Mouse (Mus musculus) stomach, embryonic 16.5 days (tissue): ENCODE measurements around the gene Olfr491. TPM values are rescaled to one million over a fixed set of nuclear protein-coding genes. Genes with fewer than 3 reads are reported as not detected.

Source experiments
- ATAC-seq: fragments of 200-750 bp; cut with Nextera tagmentation; 2 replicates; pipeline ENCODE4 v1.8.0; 2017; ENCODE audit warnings: moderate number of reproducible peaks, moderate TSS enrichment; ENCODE audit not compliant: insufficient read depth, low FRiP score
- H3K27ac ChIP-seq: fragments of 300-500 bp; sonication (generic); 2 replicates; pipeline ENCODE4 v1.5.1; 2014; ENCODE audit warnings: low read length
- H3K27me3 ChIP-seq: fragments of 300-500 bp; sonication (generic); 2 replicates; pipeline ENCODE4 v1.6.1; 2014; ENCODE audit warnings: low read length, control low read depth, mixed read lengths; ENCODE audit not compliant: control insufficient read depth, insufficient read depth
- H3K36me3 ChIP-seq: fragments of 300-500 bp; sonication (generic); 2 replicates; pipeline ENCODE4 v1.6.1; 2014; ENCODE audit warnings: low read length; ENCODE audit not compliant: control insufficient read depth, insufficient read depth
- H3K4me1 ChIP-seq: fragments of 300-500 bp; sonication (generic); 2 replicates; pipeline ENCODE4 v1.6.1; 2014; ENCODE audit warnings: low read length, control low read depth, mixed read lengths; ENCODE audit not compliant: control insufficient read depth, insufficient read depth
- H3K4me2 ChIP-seq: fragments of 300-500 bp; sonication (generic); 2 replicates; pipeline ENCODE4 v1.6.1; 2014; ENCODE audit warnings: low read depth, low read length, mixed read lengths
- H3K4me3 ChIP-seq: fragments of 300-500 bp; sonication (generic); replicated peaks from 2 replicates; pipeline ENCODE4 v1.5.1; 2014; ENCODE audit warnings: mild to moderate bottlenecking, low read length
- H3K9ac ChIP-seq: fragments of 300-500 bp; sonication (generic); 2 replicates; pipeline ENCODE4 v1.6.1; 2014; ENCODE audit warnings: low read length
- H3K9me3 ChIP-seq: fragments of 300-500 bp; sonication (generic); replicated peaks from 2 replicates; pipeline ENCODE4 v1.6.1; 2016; ENCODE audit warnings: low read length, control low read depth; ENCODE audit not compliant: control insufficient read depth
- WGBS: fragments of 180-500 bp; shearing (Covaris S2); extraction: QIAGEN DNeasy Blood & Tissue Kit; methylation state at CpG from one replicate; pipeline ENCODE4 v1.1.7; 2014; 5-methylcytosine and 5-hydroxymethylcytosine counted together
- polyA plus RNA-seq: library from polyadenylated mRNA; unstranded; fragments of >200 nt; fragmentation: Nextera tagmentation; extraction: Ambion mirVana; gene quantifications from 2 replicates; pipeline ENCODE4 v1.2.1, GENCODE M21; 2015

The Olfr491 gene
- polyA plus RNA-seq, result not detected in 2 replicates

DNA sequence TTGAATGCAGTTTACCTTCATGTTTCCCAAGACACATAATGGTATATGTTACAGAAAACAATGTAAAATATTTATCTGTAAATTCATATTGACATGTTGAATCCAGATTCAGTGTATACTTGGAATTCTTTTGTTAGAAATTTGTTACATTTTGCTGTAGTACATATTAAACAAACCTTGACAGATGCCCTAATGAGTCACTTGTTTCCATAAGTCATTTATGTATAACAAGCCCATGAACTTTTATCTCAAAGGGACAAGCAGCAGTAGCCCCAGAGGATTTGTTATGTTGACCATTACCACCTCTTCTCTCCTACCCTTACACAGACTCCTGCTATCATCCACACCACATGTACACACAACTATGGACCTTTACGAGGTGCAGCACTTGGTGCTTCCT is at the start of gene Olfr491:
Olfr491 (plus strand) TSS at position 301 of the 400 bp plus-strand sequence.
- Histone ChIP-seq H3K9ac (no peak within 1 kb of the TSS), H3K27me3 (no peaks in the 10 kb centered on the region), H3K9me3 (no peaks in the 10 kb centered on the region), H3K36me3 (no peaks in the 10 kb centered on the region), H3K27ac (no peak within 1 kb of the TSS), H3K4me3 (no peak within 1 kb of the TSS), H3K4me1 (no peaks in the 10 kb centered on the region), H3K4me2 (no peak within 1 kb of the TSS)
- WGBS, result 50% methylated on average over 1 of the region's 1 CpGs
- no peak for ATAC-seq

DNA sequence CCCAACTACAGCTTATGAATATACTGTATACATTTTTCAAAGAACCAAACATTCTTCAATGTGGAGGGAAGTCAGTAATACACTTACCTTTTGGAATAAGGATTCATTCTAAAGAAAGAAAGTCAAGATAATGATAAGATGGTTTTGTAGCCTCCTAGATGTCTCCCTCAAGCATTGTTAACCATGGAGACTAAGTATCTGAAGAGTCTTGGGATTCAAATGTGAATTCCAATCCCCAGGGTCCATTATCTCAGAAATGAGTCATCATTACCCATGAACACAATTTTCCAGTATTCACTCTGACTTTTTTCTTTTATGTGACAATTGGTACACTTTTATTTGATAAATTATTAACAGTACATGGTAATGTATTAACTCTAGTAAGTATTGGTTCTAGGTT is 24.4 kb upstream of the Olfr491 start, which contains the start of gene Olfr490:
Olfr490 (minus strand) TSS at position 101 of the 400 bp plus-strand sequence.
- ATAC-seq, result no peak
- H3K9ac ChIP-seq, result no peak within 1 kb of the TSS
- no peaks in the 10 kb centered on the region for H3K9me3 ChIP-seq
- no peak within 1 kb of the TSS for H3K4me3 ChIP-seq
- H3K4me1 ChIP-seq, result no peaks in the 10 kb centered on the region
- H3K27me3 ChIP-seq, result no peaks in the 10 kb centered on the region
- no peak within 1 kb of the TSS for H3K27ac ChIP-seq
- no peaks in the 10 kb centered on the region for H3K36me3 ChIP-seq
- no peak within 1 kb of the TSS for H3K4me2 ChIP-seq

DNA sequence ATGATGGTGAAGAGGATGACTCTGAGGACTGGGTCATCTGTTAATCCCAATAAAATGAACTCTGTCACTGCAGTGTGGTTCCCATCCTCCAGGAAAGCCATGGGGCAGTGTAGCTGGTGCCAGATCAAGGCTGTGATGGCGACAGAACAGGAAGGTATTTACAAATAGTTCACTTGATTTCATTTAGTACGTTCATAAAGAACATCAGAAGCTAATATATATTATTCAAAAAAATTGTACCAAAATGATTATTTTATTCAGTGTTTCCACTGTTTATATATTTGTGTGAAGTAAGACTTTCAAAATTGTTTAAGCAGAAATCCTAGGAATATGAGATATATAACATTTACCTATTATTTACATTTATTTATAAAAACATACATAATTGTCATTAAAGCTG is 10.3 kb downstream of the Olfr491 start, which contains the start of gene Olfr492:
Olfr492 (minus strand) TSS at position 101 of the 400 bp plus-strand sequence.
- Histone ChIP-seq H3K4me1 (no peaks in the 10 kb centered on the region), H3K27ac (no peak within 1 kb of the TSS), H3K9me3 (no peaks in the 10 kb centered on the region), H3K4me3 (no peak within 1 kb of the TSS), H3K9ac (no peak within 1 kb of the TSS), H3K36me3 (no peaks in the 10 kb centered on the region), H3K4me2 (no peak within 1 kb of the TSS), H3K27me3 (no peaks in the 10 kb centered on the region)
- WGBS, result 82% methylated on average over 2 of the region's 2 CpGs
- no peak for ATAC-seq

DNA sequence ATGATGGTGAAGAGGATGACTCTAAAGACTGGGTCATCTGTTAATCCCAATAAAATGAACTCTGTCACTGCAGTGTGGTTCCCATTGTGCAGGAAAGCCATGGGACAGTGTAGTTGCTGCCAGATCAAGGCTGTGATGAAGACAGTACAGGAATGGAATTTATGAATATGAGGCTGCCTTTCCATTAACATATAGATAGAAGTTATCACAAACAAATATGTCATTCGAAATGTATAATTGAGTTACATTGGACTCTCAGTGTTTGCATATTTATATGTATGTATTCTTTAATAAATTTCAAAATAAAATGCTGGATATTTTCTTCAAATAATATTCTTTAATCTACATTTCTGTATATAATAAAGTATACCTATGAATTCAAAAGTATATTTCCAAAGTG is 33.6 kb downstream of the Olfr491 start, which contains the start of gene Olfr493:
Olfr493 (minus strand) TSS at position 101 of the 400 bp plus-strand sequence.
- Histone ChIP-seq H3K4me3 (no peak within 1 kb of the TSS), H3K4me2 (no peak within 1 kb of the TSS), H3K9me3 (no peaks in the 10 kb centered on the region), H3K36me3 (no peaks in the 10 kb centered on the region), H3K27ac (no peak within 1 kb of the TSS), H3K27me3 (no peaks in the 10 kb centered on the region), H3K9ac (no peak within 1 kb of the TSS), H3K4me1 (no peaks in the 10 kb centered on the region)
- no peak for ATAC-seq
- 63% methylated on average over 1 of the region's 1 CpGs for WGBS

DNA sequence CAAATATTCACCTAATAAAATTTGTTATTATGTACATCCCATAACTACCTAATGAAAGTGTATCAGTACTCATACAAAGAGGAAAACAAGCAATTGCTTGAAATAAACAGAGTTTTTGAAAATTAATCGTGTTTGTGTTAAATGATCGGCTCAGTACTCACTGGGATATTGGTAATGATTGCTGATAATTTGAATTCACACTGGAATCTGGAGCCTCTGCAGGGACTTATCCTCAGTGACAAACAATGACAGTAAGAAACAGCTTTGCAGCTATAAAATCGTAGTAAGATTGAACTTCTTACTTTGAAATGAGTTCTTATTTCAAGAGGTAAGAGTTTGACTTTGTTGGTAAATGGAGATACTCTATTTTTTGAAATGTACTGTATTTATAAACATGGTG is 51.8 kb downstream of the Olfr491 start, which contains the start of gene Olfr494:
Olfr494 (plus strand) TSS at position 301 of the 400 bp plus-strand sequence.
- H3K36me3 ChIP-seq, result no peaks in the 10 kb centered on the region
- H3K27ac ChIP-seq, result no peak within 1 kb of the TSS
- H3K9me3 ChIP-seq, result no peaks in the 10 kb centered on the region
- WGBS, result 77% methylated on average over 3 of the region's 3 CpGs
- H3K4me2 ChIP-seq, result no peak within 1 kb of the TSS
- no peak for ATAC-seq
- H3K27me3 ChIP-seq, result no peaks in the 10 kb centered on the region
- no peak within 1 kb of the TSS for H3K4me3 ChIP-seq
- H3K9ac ChIP-seq, result no peak within 1 kb of the TSS
- no peaks in the 10 kb centered on the region for H3K4me1 ChIP-seq

Other genes with a start within 250 kb of the Olfr491 start
- gene Olfr480, start 246.1 kb upstream of the Olfr491 start, polyA plus RNA-seq, result not detected in 2 replicates
- gene Olfr481, start 233.6 kb upstream of the Olfr491 start, polyA plus RNA-seq, result not detected in 2 replicates
- 0.18 and 0.24 TPM in 2 replicates for gene Olfr482, start 215.9 kb upstream of the Olfr491 start, polyA plus RNA-seq
- gene Olfr483, start 212.6 kb upstream of the Olfr491 start, polyA plus RNA-seq, result not detected in 2 replicates
- gene Olfr484, start 186.0 kb upstream of the Olfr491 start, polyA plus RNA-seq, result not detected in 2 replicates
- gene Olfr485, start 153.6 kb upstream of the Olfr491 start, polyA plus RNA-seq, result not detected in 2 replicates
- gene Olfr486, start 140.7 kb upstream of the Olfr491 start, polyA plus RNA-seq, result not detected in 2 replicates
- not detected in 2 replicates for gene Olfr487, start 98.8 kb upstream of the Olfr491 start, polyA plus RNA-seq
- gene Olfr488, start 55.1 kb upstream of the Olfr491 start, polyA plus RNA-seq, result not detected in 2 replicates
- gene Olfr490, start 24.5 kb upstream of the Olfr491 start, polyA plus RNA-seq, result not detected in 2 replicates
- not detected in 2 replicates for gene Olfr492, start 10.2 kb downstream of the Olfr491 start, polyA plus RNA-seq
- gene Olfr493, start 33.5 kb downstream of the Olfr491 start, polyA plus RNA-seq, result not detected in 2 replicates
- not detected in 2 replicates for gene Olfr494, start 51.9 kb downstream of the Olfr491 start, polyA plus RNA-seq
- not detected in 2 replicates for gene Olfr495, start 79.7 kb downstream of the Olfr491 start, polyA plus RNA-seq
- gene Olfr497, start 107.0 kb downstream of the Olfr491 start, polyA plus RNA-seq, result not detected in 2 replicates
- not detected in 2 replicates for gene Olfr498, start 151.9 kb downstream of the Olfr491 start, polyA plus RNA-seq
- not detected in 2 replicates for gene Olfr502, start 211.6 kb downstream of the Olfr491 start, polyA plus RNA-seq
- not detected in 2 replicates for gene Olfr503, start 231.1 kb downstream of the Olfr491 start, polyA plus RNA-seq